Mouse (Mus musculus) limb, embryonic 14.5 days (tissue): ENCODE data around the gene Atp11a. TPM values are rescaled to one million over a fixed set of nuclear protein-coding genes. Genes with fewer than 3 reads are reported as not detected.

Experiments
- ATAC-seq: fragments of 200-750 bp; cut with Nextera tagmentation; 2 replicates; pipeline ENCODE4 v1.8.0; 2017; ENCODE audit warnings: low read depth, moderate number of reproducible peaks, moderate TSS enrichment; ENCODE audit not compliant: low FRiP score
- DNase-seq: peaks from one replicate; pipeline ENCODE4 v3.0.0-alpha.2; 2015; ENCODE audit warnings: low spot score
- H3K27ac ChIP-seq: fragments of 300-500 bp; sonication (generic); replicated peaks from 2 replicates; pipeline ENCODE4 v1.5.1; 2014; ENCODE audit warnings: low read depth, mild to moderate bottlenecking, low read length, moderate library complexity, mixed read lengths
- H3K27me3 ChIP-seq: fragments of 300-500 bp; sonication (generic); 2 replicates; pipeline ENCODE4 v1.6.1; 2014; ENCODE audit warnings: low read length, mixed read lengths; ENCODE audit not compliant: control insufficient read depth, insufficient read depth
- H3K36me3 ChIP-seq: fragments of 300-500 bp; sonication (generic); 2 replicates; pipeline ENCODE4 v1.6.1; 2014; ENCODE audit warnings: mild to moderate bottlenecking, low read length, moderate library complexity, mixed read lengths; ENCODE audit not compliant: control insufficient read depth, insufficient read depth
- H3K4me1 ChIP-seq: fragments of 300-500 bp; sonication (generic); 2 replicates; pipeline ENCODE4 v1.6.1; 2014; ENCODE audit warnings: antibody characterized with exemption, low read length, mixed read lengths; ENCODE audit not compliant: control insufficient read depth, insufficient read depth
- H3K4me2 ChIP-seq: fragments of 300-500 bp; sonication (generic); replicated peaks from 2 replicates; pipeline ENCODE4 v1.6.1; 2014; ENCODE audit warnings: low read depth, mild to moderate bottlenecking, low read length, moderate library complexity; ENCODE audit not compliant: severe bottlenecking
- H3K4me3 ChIP-seq: fragments of 300-500 bp; sonication (generic); replicated peaks from 2 replicates; pipeline ENCODE4 v1.5.1; 2014; ENCODE audit warnings: low read length
- H3K9ac ChIP-seq: fragments of 300-500 bp; sonication (generic); 2 replicates; pipeline ENCODE4 v1.6.1; 2014; ENCODE audit warnings: mild to moderate bottlenecking, low read depth, low read length, moderate library complexity; ENCODE audit not compliant: severe bottlenecking
- H3K9me3 ChIP-seq: fragments of 300-500 bp; sonication (generic); 2 replicates; pipeline ENCODE4 v1.6.1; 2016; ENCODE audit warnings: low read length; ENCODE audit not compliant: control insufficient read depth
- POLR2A ChIP-seq: fragments of 200-500 bp; IDR thresholded peaks from 2 replicates; pipeline ENCODE4 v1.8.0; 2012; ENCODE audit warnings: inconsistent platforms, mild to moderate bottlenecking, moderate library complexity, borderline replicate concordance; ENCODE audit not compliant: insufficient read depth, insufficient read length; ENCODE audit errors: extremely low read depth
- WGBS: fragments of 180-500 bp; shearing (Covaris S2); extraction: QIAGEN DNeasy Blood & Tissue Kit; methylation state at CpG from one replicate; pipeline ENCODE4 v1.1.7; 2014; 5-methylcytosine and 5-hydroxymethylcytosine counted together
- polyA plus RNA-seq, 2 experiments: library from polyadenylated mRNA; depleted of rRNA in 1 of 2; stranded (reverse) in 1 of 2; unstranded in 1 of 2; fragments of >200 nt; fragmentation: Nextera tagmentation in 1 of 2; extraction: Ambion mirVana in 1 of 2; gene quantifications; 2 replicates each; pipeline versions ENCODE4 v1.2.1 to v1.2.3; 2012 to 2014

Atp11a gene
- polyA plus RNA-seq, 2 experiments, result 26.0 to 81.8 TPM

DNA sequence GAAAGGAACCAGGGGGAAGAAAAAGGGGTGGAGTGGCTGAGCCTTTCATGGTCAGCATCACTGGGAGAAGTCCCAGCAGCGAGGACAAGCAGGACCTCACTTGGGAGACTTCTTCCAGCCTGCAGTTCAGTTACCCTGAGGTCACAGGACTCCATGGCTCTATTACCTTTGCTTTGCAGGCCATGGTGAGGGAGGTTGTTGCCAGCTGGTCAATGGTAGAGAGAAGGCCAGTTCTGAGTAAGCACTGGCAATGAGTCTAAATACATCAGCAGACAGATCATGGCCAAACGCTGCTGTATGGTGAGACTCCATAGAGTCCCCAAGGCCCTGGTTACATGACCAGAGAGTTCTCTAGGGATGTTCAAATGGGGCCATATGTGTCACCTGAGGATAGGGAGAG, 15.5 kb downstream of the Atp11a start:
- Histone ChIP-seq H3K4me2 (no peak overlapping the region), H3K27ac (no peak overlapping the region), H3K4me1 (0 out of 2 replicates have a peak, but pooled peaks cover 4% of the 10 kb centered on the region), H3K9ac (no peak overlapping the region), H3K36me3 (no peaks in the 10 kb centered on the region), H3K4me3 (no peak overlapping the region), H3K27me3 (no peaks in the 10 kb centered on the region), H3K9me3 (no peaks in the 10 kb centered on the region)
- 86% methylated on average over 2 of the region's 2 CpGs for WGBS
- no peak for TF ChIP-seq POLR2A
- DNase-seq (no peak), ATAC-seq (no peak)

DNA sequence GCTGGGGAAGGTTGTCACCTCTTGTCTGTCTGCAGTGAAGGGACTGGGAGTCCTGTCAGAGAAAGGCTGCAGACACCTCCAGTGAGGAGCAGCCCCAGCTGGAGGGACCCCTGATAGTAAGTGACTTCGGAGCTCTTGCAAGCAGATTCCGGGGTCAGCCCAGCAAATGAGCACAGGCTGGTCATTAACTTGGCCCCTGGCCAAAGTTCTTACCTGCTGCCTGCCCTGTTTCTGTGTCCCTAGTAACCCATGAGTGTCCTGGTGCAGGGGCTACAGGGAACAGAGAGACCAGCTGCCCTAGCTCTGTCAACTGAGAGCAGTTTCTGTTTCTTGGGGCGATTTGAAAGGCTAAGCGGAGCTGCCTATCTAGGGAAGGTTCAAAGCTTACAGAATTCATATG, 17.1 kb downstream of the Atp11a start:
- no peak overlapping the region for H3K4me3 ChIP-seq
- no peak overlapping the region for H3K9ac ChIP-seq
- H3K27ac ChIP-seq, result no peak overlapping the region
- ATAC-seq, result no peak
- WGBS, result 67% methylated on average over 4 of the region's 4 CpGs
- DNase-seq, result no peak
- H3K36me3 ChIP-seq, result no peaks in the 10 kb centered on the region
- H3K27me3 ChIP-seq, result no peaks in the 10 kb centered on the region
- H3K9me3 ChIP-seq, result no peaks in the 10 kb centered on the region
- 0 out of 2 replicates have a peak, but pooled peaks cover 4% of the 10 kb centered on the region for H3K4me1 ChIP-seq
- TF ChIP-seq POLR2A, result no peak
- no peak overlapping the region for H3K4me2 ChIP-seq

DNA sequence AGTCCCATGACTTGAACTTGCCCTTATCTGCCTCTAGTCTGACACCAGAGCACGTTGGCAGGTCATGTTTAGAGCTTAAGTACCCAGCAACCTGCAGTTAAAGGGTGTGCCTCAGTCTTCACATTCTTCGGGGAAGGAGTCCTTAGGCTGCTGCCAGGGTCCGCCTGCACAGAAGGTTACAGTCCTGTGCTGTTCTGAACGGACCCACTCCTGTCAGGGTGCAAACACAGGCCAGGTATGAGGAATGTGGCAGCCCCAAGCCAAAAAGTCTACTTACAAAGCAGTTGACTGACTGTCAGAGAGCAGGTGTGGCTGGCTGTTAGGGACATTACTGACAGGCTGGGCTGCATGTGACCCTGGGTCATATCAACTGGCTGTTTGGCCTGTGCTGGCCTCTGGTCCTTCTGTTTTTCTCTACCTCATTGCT, 18.1 kb downstream of the Atp11a start:
- no peak for ATAC-seq
- 44% methylated on average over 4 of the region's 4 CpGs for whole genome bisulfite sequencing
- TF ChIP-seq POLR2A, result no peak
- H3K4me3 ChIP-seq, result no peak overlapping the region
- H3K9ac ChIP-seq, result no peak overlapping the region
- H3K4me1 ChIP-seq, result 0 out of 2 replicates have a peak, but pooled peaks cover 4% of the 10 kb centered on the region
- DNase-seq, result no peak
- no peaks in the 10 kb centered on the region for H3K27me3 ChIP-seq
- no peaks in the 10 kb centered on the region for H3K9me3 ChIP-seq
- H3K4me2 ChIP-seq, result no peak overlapping the region
- H3K27ac ChIP-seq, result no peak overlapping the region
- no peaks in the 10 kb centered on the region for H3K36me3 ChIP-seq

DNA sequence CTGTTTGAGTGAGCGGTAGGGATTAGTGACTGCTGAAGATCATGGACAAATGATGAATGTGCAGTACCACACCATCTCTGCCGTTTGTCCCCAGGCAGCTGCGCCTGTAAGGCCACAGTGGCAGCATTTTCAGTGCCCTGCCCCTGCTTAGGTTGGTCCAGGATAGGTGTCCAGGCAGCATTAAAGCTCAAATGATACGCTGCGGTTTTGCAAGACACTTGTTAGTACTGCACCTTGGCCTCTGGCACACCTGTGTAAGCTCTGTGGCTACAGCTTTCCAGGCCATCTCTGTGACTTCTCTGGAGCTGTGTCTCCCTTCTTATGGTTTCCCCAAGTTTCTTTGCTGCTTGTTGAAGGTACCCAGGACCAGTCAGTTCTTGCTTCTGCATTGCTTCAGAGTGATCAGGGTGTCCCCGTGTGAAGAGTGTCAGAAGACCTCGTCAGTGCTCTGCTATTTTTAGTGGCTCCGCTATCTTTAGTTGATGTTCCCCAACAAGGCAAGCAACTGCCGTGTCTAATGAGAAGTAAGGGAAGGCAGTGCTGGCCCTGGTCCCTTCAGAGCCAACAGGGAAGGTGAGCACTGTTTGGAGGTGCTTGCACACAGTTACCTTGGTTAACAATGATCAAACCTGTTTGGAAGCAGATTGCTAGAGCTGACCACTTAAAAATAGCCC, 18.6 kb downstream of the Atp11a start:
- Histone ChIP-seq H3K4me3 (no peak overlapping the region), H3K36me3 (no peaks in the 10 kb centered on the region), H3K4me2 (no peak overlapping the region), H3K27ac (no peak overlapping the region), H3K9ac (no peak overlapping the region), H3K4me1 (0 out of 2 replicates have a peak, but pooled peaks cover 4% of the 10 kb centered on the region), H3K27me3 (no peaks in the 10 kb centered on the region), H3K9me3 (no peaks in the 10 kb centered on the region)
- ATAC-seq, result no peak
- WGBS, result 74% methylated on average over 9 of the region's 9 CpGs
- no peak for DNase-seq
- no peak for TF ChIP-seq POLR2A

DNA sequence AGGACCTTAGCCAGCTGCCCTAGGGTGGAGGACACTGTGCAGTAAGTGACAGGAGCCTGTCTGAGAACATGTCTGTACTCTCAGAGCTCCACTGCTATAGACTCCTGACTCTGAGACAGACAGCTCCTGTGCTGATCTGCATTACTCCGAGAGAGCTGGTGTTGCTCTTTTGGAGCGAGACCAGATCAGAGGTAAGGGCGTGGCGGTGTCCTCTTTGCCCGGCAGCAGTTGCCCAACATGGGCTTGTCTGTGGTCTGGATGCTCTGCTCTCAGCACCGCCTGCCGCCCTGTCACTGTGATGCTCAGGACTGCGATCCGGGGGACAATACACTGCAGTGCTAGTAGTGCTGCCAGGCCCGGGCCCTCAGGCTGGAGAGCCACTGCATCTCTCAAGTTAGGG, 19.4 kb downstream of the Atp11a start:
- Histone ChIP-seq H3K27ac (no peak overlapping the region), H3K4me3 (no peak overlapping the region), H3K4me1 (0 out of 2 replicates have a peak, but pooled peaks cover 4% of the 10 kb centered on the region), H3K36me3 (no peaks in the 10 kb centered on the region), H3K9me3 (no peaks in the 10 kb centered on the region), H3K4me2 (no peak overlapping the region), H3K27me3 (no peaks in the 10 kb centered on the region), H3K9ac (no peak overlapping the region)
- DNase-seq (no peak), ATAC-seq (no peak)
- WGBS, result 76% methylated on average over 10 of the region's 10 CpGs
- TF ChIP-seq POLR2A, result no peak

DNA sequence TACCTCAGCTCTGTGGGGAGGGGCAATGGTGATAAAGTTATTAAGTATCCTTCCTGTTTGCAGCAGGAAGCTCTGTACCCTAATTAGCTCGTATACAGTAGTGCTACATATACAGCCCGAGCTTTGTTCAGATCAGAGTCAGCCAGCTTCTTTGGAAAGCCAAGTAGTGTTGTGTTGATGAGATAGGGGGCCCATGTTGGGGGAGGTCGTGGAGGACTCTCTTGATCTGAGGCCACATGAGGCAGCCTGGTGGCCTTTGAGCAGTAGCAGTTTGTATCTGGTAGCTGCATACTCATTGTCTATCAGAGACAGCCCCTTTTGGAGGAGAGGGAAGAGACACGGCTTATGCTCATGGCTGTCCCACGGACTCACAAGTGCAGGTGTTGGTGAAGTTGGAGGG, 20.4 kb downstream of the Atp11a start:
- no peak overlapping the region for H3K4me2 ChIP-seq
- no peak overlapping the region for H3K27ac ChIP-seq
- no peak for DNase-seq
- no peak for ATAC-seq
- no peak for TF ChIP-seq POLR2A
- 0 out of 2 replicates have a peak, but pooled peaks cover 4% of the 10 kb centered on the region for H3K4me1 ChIP-seq
- no peaks in the 10 kb centered on the region for H3K9me3 ChIP-seq
- WGBS, result 48% methylated on average over 5 of the region's 5 CpGs
- H3K9ac ChIP-seq, result no peak overlapping the region
- no peak overlapping the region for H3K4me3 ChIP-seq
- no peaks in the 10 kb centered on the region for H3K36me3 ChIP-seq
- H3K27me3 ChIP-seq, result no peaks in the 10 kb centered on the region
